Mouse (Mus musculus) embryo, embryonic 10.5 days (tissue): ENCODE results near the gene Abhd4.

Experiments
- DNase-seq: peaks from one replicate; pipeline ENCODE4 v3.0.0-alpha.2; 2015; ENCODE audit warnings: low spot score

Abhd4 gene

GRCm38 (mm10) chr14:54284839-54285238 lies 30.9 kb downstream of the Abhd4 start, which contains the start of gene Olfr49:
Gene Olfr49, minus strand, starts transcription at chr14:54284939.
- no peak for DNase-seq

GRCm38 (mm10) chr14:54300136-54300535 lies 46.1 kb downstream of the Abhd4 start:
- no peak for DNase-seq

- no peak for DNase-seq
These were observed 46.7 kb downstream of the Abhd4 start for GRCm38 (mm10) chr14:54300676-54301075.

GRCm38 (mm10) chr14:54311763-54312162 lies 57.8 kb downstream of the Abhd4 start:
- DNase-seq = no peak
